ENCODE assay signal across 36 mouse cellular contexts in the genomic region with DNA sequence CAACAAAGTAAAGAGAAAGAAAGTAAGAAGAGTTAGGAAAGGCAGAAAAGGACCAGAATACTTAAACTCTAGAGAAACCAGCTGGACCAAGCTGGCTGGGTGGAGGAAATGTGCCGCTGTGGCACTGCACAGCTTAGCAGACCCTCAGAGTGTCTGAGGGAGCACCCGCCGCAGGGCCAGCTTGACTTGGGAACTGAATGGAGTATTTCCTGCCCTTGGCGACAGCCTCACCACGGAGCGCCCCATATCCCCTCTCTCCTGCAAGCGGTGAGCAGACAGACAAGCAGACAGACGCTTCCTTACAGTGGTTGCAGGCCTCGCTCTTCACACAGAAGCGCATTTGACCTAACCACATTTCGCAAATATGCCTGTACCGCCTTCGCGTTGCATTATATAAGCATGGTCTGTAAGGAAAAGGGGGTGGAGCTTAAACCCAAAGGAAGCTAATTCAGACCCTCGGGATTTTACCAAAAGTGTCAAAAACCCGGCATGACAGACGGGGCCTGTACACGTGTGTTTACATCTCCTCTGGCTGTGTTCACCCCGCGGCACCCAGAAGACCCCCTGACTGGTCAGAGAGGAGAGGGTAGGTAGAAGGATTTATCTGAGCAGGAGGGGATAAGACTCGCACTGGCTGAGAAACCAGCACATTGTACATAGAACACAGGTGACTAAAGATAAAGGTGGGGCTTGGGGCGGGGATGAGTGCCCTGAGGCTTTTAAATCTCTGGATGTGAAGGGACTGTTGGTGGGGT. TPM values are rescaled to one million over a fixed set of nuclear protein-coding genes. Genes with fewer than 3 reads are reported as not detected.
DNase-seq lines count a peak whose midpoint lies in the region; ATAC-seq lines count a peak whose summit lies in the region.
"Had no signal": no experiment of that assay in that cellular context is flagged by ENCODE, and none has a peak within 500 bp of the region (broad histone marks: within the 10 kb centered on the region; RNA-seq: fewer than 3 reads in every experiment).

No protein-coding gene starts in this region.

- no peaks in the 10 kb centered on the region for H3K9me3 ChIP-seq in forebrain, embryonic 10.5 days
- H3K9me3 ChIP-seq in forebrain, embryonic 14.5 days (replicated peaks; ENCODE audit: control insufficient read depth, low read length): no peaks in the 10 kb centered on the region
- H3K9me3 ChIP-seq in heart, embryonic 13.5 days: no peaks in the 10 kb centered on the region
- no peaks in the 10 kb centered on the region for H3K9me3 ChIP-seq in neural tube, embryonic 11.5 days (ENCODE audit: control insufficient read depth, low read length)
- no peaks in the 10 kb centered on the region for H3K9me3 ChIP-seq in neural tube, embryonic 15.5 days (replicated peaks)
- H3K9me3 ChIP-seq: forebrain, embryonic 12.5 days; heart, embryonic 15.5 days; hindbrain, embryonic 13.5 days; kidney, embryonic 15.5 days; limb, embryonic 15.5 days; liver, embryonic 13.5 days; midbrain, embryonic 12.5 days had no signal

- intact Hi-C loops in heart, postnatal 36 days (cut with DNase I): loop anchor here (5.0 kb wide), 1 partner anchor 873 kb away; no protein-coding TSS in a partner anchor

- H3K27ac ChIP-seq in forebrain, embryonic 10.5 days: peak overlapping the region; percentile 53
- H3K27ac ChIP-seq in forebrain, embryonic 14.5 days (ENCODE audit: low read depth, low read length): no peak overlapping the region
- no peak overlapping the region for H3K27ac ChIP-seq in heart, embryonic 13.5 days (replicated peaks)
- H3K27ac ChIP-seq in neural tube, embryonic 11.5 days (ENCODE audit: low read depth, low read length): no peak overlapping the region
- no peak overlapping the region for H3K27ac ChIP-seq in neural tube, embryonic 15.5 days (replicated peaks)
- H3K27ac ChIP-seq: forebrain, embryonic 12.5 days; heart, adult 2 months; heart, embryonic 15.5 days; hindbrain, embryonic 13.5 days; kidney, embryonic 15.5 days; left cerebral cortex, adult 2 months; limb, embryonic 15.5 days; liver, embryonic 13.5 days; midbrain, embryonic 12.5 days; stomach, postnatal 0 days had no signal

- no peak overlapping the region for H3K4me2 ChIP-seq in forebrain, embryonic 14.5 days (ENCODE audit: low read length)
- peak overlapping the region; percentile 8; the same call in 1 of the 2 replicates for H3K4me2 ChIP-seq in heart, embryonic 13.5 days
- no peak overlapping the region for H3K4me2 ChIP-seq in neural tube, embryonic 11.5 days (ENCODE audit: low read depth)
- no peak overlapping the region for H3K4me2 ChIP-seq in neural tube, embryonic 15.5 days
- H3K4me2 ChIP-seq: forebrain, embryonic 12.5 days; heart, embryonic 15.5 days; hindbrain, embryonic 13.5 days; kidney, embryonic 15.5 days; limb, embryonic 15.5 days; liver, embryonic 13.5 days; midbrain, embryonic 12.5 days had no signal

- peaks cover 16% of the 10 kb centered on the region for H3K36me3 ChIP-seq in forebrain, embryonic 10.5 days (replicated peaks)
- H3K36me3 ChIP-seq in forebrain, embryonic 14.5 days (ENCODE audit: control insufficient read depth, insufficient read depth, low read length): no peaks in the 10 kb centered on the region
- H3K36me3 ChIP-seq in heart, embryonic 13.5 days: no peaks in the 10 kb centered on the region
- H3K36me3 ChIP-seq in neural tube, embryonic 11.5 days (ENCODE audit: control insufficient read depth, insufficient read depth, low read length): no peaks in the 10 kb centered on the region
- no peaks in the 10 kb centered on the region for H3K36me3 ChIP-seq in neural tube, embryonic 15.5 days
- H3K36me3 ChIP-seq: forebrain, embryonic 12.5 days; heart, embryonic 15.5 days; hindbrain, embryonic 13.5 days; kidney, embryonic 15.5 days; limb, embryonic 15.5 days; liver, embryonic 13.5 days; midbrain, embryonic 12.5 days had no signal

- peaks cover 72% of the 10 kb centered on the region for H3K4me1 ChIP-seq in forebrain, embryonic 10.5 days
- H3K4me1 ChIP-seq in forebrain, embryonic 14.5 days (ENCODE audit: control insufficient read depth, insufficient read depth, low read length): no peaks in the 10 kb centered on the region
- H3K4me1 ChIP-seq in heart, embryonic 13.5 days: no peaks in the 10 kb centered on the region
- no peaks in the 10 kb centered on the region for H3K4me1 ChIP-seq in neural tube, embryonic 11.5 days (ENCODE audit: control insufficient read depth, insufficient read depth, low read length)
- H3K4me1 ChIP-seq in neural tube, embryonic 15.5 days: no peaks in the 10 kb centered on the region
- H3K4me1 ChIP-seq: heart, embryonic 15.5 days; kidney, embryonic 15.5 days; limb, embryonic 15.5 days; liver, embryonic 13.5 days had no signal

- no peak for DNase-seq in forebrain, embryonic 10.5 days (ENCODE audit: extremely low spot score, low spot score)
- DNase-seq in forebrain, embryonic 14.5 days (ENCODE audit: low spot score): no peak
- DNase-seq in heart, postnatal 36 days: no peak
- peak; percentile 4 for DNase-seq in neural tube, embryonic 11.5 days (ENCODE audit: low spot score)
- DNase-seq in retina, postnatal 1 day: peak; percentile 63
- DNase-seq in kidney, adult 9 months: no peak
- DNase-seq: adrenal gland, postnatal 25 days; cerebellum, adult 11-12 months; cerebellum, adult 9-11 months; gastrocnemius, postnatal 36 days; heart, adult 2 months; liver, embryonic 13.5 days; lung, adult 18-20 months; lung, postnatal 10 days; right cerebral cortex, adult 18-20 months; right cerebral cortex, postnatal 4 days; thymus, adult 18-20 months; thymus, postnatal 25 days had no signal

- no peak for ATAC-seq in forebrain, embryonic 14.5 days
- ATAC-seq in heart, embryonic 13.5 days (ENCODE audit: extremely low read depth, insufficient number of reproducible peaks, low FRiP score, low TSS enrichment): no peak
- ATAC-seq in neural tube, embryonic 11.5 days (ENCODE audit: insufficient read depth, low FRiP score, low TSS enrichment): no peak
- ATAC-seq in neural tube, embryonic 15.5 days (ENCODE audit: low FRiP score): no peak
- ATAC-seq: intestine, postnatal 0 days had no signal

- peaks cover 88% of the 10 kb centered on the region for H3K27me3 ChIP-seq in forebrain, embryonic 10.5 days (ENCODE audit: poor library complexity, severe bottlenecking)
- H3K27me3 ChIP-seq in forebrain, embryonic 14.5 days (replicated peaks; ENCODE audit: control insufficient read depth, insufficient read depth, low read length): peaks cover 36% of the 10 kb centered on the region
- H3K27me3 ChIP-seq in heart, embryonic 13.5 days (replicated peaks): peaks cover 94% of the 10 kb centered on the region
- H3K27me3 ChIP-seq in neural tube, embryonic 11.5 days (ENCODE audit: control insufficient read depth, insufficient read depth, low read length): peaks cover 80% of the 10 kb centered on the region
- peaks cover 89% of the 10 kb centered on the region for H3K27me3 ChIP-seq in neural tube, embryonic 15.5 days (replicated peaks)
- H3K27me3 ChIP-seq: CH12.LX had no signal

- WGBS in forebrain, embryonic 10.5 days: 52% methylated on average over 22 of the region's 22 CpGs
- 45% methylated on average over 22 of the region's 22 CpGs for WGBS in forebrain, embryonic 14.5 days
- 41% methylated on average over 22 of the region's 22 CpGs for WGBS in heart, embryonic 13.5 days
- WGBS in neural tube, embryonic 11.5 days: 46% methylated on average over 22 of the region's 22 CpGs
- WGBS in neural tube, embryonic 15.5 days: 46% methylated on average over 22 of the region's 22 CpGs

- 0 out of 2 replicates have a peak overlapping the region, but pooled peaks have one; percentile 2 for H3K4me3 ChIP-seq in forebrain, embryonic 10.5 days
- H3K4me3 ChIP-seq in forebrain, embryonic 14.5 days (ENCODE audit: low read depth, low read length): no peak overlapping the region
- no peak overlapping the region for H3K4me3 ChIP-seq in heart, embryonic 13.5 days
- no peak overlapping the region for H3K4me3 ChIP-seq in neural tube, embryonic 11.5 days (ENCODE audit: low read depth, low read length)
- no peak overlapping the region for H3K4me3 ChIP-seq in neural tube, embryonic 15.5 days (replicated peaks)
- H3K4me3 ChIP-seq: forebrain, embryonic 12.5 days; heart, adult 2 months; heart, embryonic 15.5 days; hindbrain, embryonic 13.5 days; kidney, embryonic 15.5 days; left cerebral cortex, adult 2 months; limb, embryonic 15.5 days; liver, embryonic 13.5 days; midbrain, embryonic 12.5 days had no signal

- H3K9ac ChIP-seq in forebrain, embryonic 14.5 days (ENCODE audit: low read length): no peak overlapping the region
- no peak overlapping the region for H3K9ac ChIP-seq in heart, embryonic 13.5 days
- H3K9ac ChIP-seq in neural tube, embryonic 11.5 days (ENCODE audit: low read length): no peak overlapping the region
- no peak overlapping the region for H3K9ac ChIP-seq in neural tube, embryonic 15.5 days (replicated peaks)
- H3K9ac ChIP-seq: forebrain, embryonic 12.5 days; heart, embryonic 15.5 days; hindbrain, embryonic 13.5 days; kidney, embryonic 15.5 days; limb, embryonic 15.5 days; liver, embryonic 13.5 days; midbrain, embryonic 12.5 days had no signal

RNA-seq across cellular contexts. Expression of a gene that starts 17.1 kb away (rescaled TPM):
- 13.1 and 15.5 TPM in 2 replicates for polyA plus RNA-seq in forebrain, embryonic 10.5 days (2016; fragmentation: Nextera tagmentation; extraction: Ambion mirVana)
- 11.3 and 15.0 TPM in 2 replicates for polyA plus RNA-seq in forebrain, embryonic 14.5 days (2014; fragmentation: Nextera tagmentation; extraction: Ambion mirVana)
- not detected in 2 replicates for polyA plus RNA-seq in heart, embryonic 13.5 days (2015; fragmentation: Nextera tagmentation; extraction: Ambion mirVana)
- not detected for total RNA-seq in heart, postnatal 36 days (2021)
- polyA plus RNA-seq in neural tube, embryonic 11.5 days (2014; fragmentation: Nextera tagmentation; extraction: Ambion mirVana): 0.13 and 0.19 TPM in 2 replicates
- polyA plus RNA-seq in neural tube, embryonic 15.5 days (2015; fragmentation: Nextera tagmentation; extraction: Ambion mirVana): not detected in 2 replicates
- total RNA-seq: adrenal gland, adult 18-20 months; adrenal gland, postnatal 25 days; CH12.LX; common myeloid progenitor, adult 5-6 weeks; ES-E14; gastrocnemius, postnatal 36 days; heart, adult 2 months; heart, postnatal 25 days had no signal
- polyA plus RNA-seq: C2C12; heart, embryonic 15.5 days; intestine, postnatal 0 days; kidney, embryonic 15.5 days; limb, embryonic 15.5 days; liver, embryonic 13.5 days; neural tube, embryonic 14.5 days; stomach, postnatal 0 days had no signal

RNA-seq across cellular contexts. Expression of a gene that starts 57.6 kb away (rescaled TPM):
- polyA plus RNA-seq in forebrain, embryonic 10.5 days (2016; fragmentation: Nextera tagmentation; extraction: Ambion mirVana): 9.7 and 10.9 TPM in 2 replicates
- polyA plus RNA-seq in forebrain, embryonic 14.5 days (2014; fragmentation: Nextera tagmentation; extraction: Ambion mirVana): 0.23 TPM in 2 replicates
- 0.27 and 0.39 TPM in 2 replicates for polyA plus RNA-seq in heart, embryonic 13.5 days (2015; fragmentation: Nextera tagmentation; extraction: Ambion mirVana)
- under 1 TPM; 0.30 to 0.33 TPM for total RNA-seq in heart, postnatal 36 days (2021)
- polyA plus RNA-seq in neural tube, embryonic 11.5 days (2014; fragmentation: Nextera tagmentation; extraction: Ambion mirVana): 1.5 and 2.1 TPM in 2 replicates
- 1.3 TPM in 1 of 2 replicates, not detected in the other for polyA plus RNA-seq in neural tube, embryonic 15.5 days (2015; fragmentation: Nextera tagmentation; extraction: Ambion mirVana)
- total RNA-seq: adrenal gland, adult 18-20 months; adrenal gland, postnatal 25 days; common myeloid progenitor, adult 5-6 weeks had no signal
- polyA plus RNA-seq: C2C12; liver, embryonic 13.5 days; neural tube, embryonic 14.5 days had no signal

Comparison
In these comparisons a context has a peak if more than half of its experiments do, and no peak if none do; other contexts are left out.
1. DNase-seq: peak in neural tube, embryonic 11.5 days (single experiment) and retina, postnatal 1 day (single experiment); none in forebrain, embryonic 10.5 days (single experiment), forebrain, embryonic 14.5 days (single experiment), heart, postnatal 36 days (0 of 2) and kidney, adult 9 months (single experiment).
2. RNA of a gene that starts 17.1 kb away (polyA plus RNA-seq): 13.1 to 15.5 TPM in forebrain, embryonic 10.5 days and 11.3 to 15.0 TPM in forebrain, embryonic 14.5 days; 0.13 to 0.19 TPM in neural tube, embryonic 11.5 days, not detected in heart, embryonic 13.5 days and not detected in neural tube, embryonic 15.5 days; every median in the first group is over 10 times any median in the second.